In genomic region chr4:65178146-65178545, GRCm38 (mm10) we compare ENCODE assay signal across 23 mouse cellular contexts.
"Had no signal": no experiment of that assay in that cellular context is flagged by ENCODE, and none has a peak within 500 bp of the region (broad histone marks: within the 10 kb centered on the region; RNA-seq: fewer than 3 reads in every experiment).

No protein-coding gene starts in this region.

- H3K4me1 ChIP-seq: limb, embryonic 15.5 days; midbrain, embryonic 15.5 days; neural tube, embryonic 12.5 days; neural tube, embryonic 15.5 days had no signal

- DNase-seq: kidney, adult 2 months; kidney, postnatal 25 days; left cerebral cortex, postnatal 4 days; liver, postnatal 0 days; lung, postnatal 14 days; lung, postnatal 4 days; right cerebral cortex, adult 18-20 months; right cerebral cortex, postnatal 14 days; right cerebral cortex, postnatal 4 days; thymus, adult 2 months; thymus, postnatal 14 days; thymus, postnatal 4 days had no signal

- H3K27me3 ChIP-seq: limb, embryonic 15.5 days; midbrain, embryonic 12.5 days; midbrain, embryonic 15.5 days; neural tube, embryonic 12.5 days; neural tube, embryonic 15.5 days had no signal

- H3K9ac ChIP-seq: limb, embryonic 15.5 days; liver, embryonic 14.5 days; liver, postnatal 0 days; midbrain, embryonic 12.5 days; midbrain, embryonic 15.5 days; neural tube, embryonic 12.5 days; neural tube, embryonic 15.5 days had no signal

- ATAC-seq: intestine, postnatal 0 days; liver, postnatal 0 days; midbrain, embryonic 15.5 days had no signal

- H3K4me2 ChIP-seq: limb, embryonic 15.5 days; liver, embryonic 11.5 days; midbrain, embryonic 12.5 days; midbrain, embryonic 15.5 days; neural tube, embryonic 12.5 days; neural tube, embryonic 15.5 days had no signal

- H3K27ac ChIP-seq: kidney, postnatal 0 days; layer of hippocampus, adult 2 months; limb, embryonic 15.5 days; liver, embryonic 14.5 days; midbrain, embryonic 12.5 days; midbrain, embryonic 15.5 days; neural tube, embryonic 12.5 days; neural tube, embryonic 15.5 days; stomach, postnatal 0 days had no signal

- H3K4me3 ChIP-seq: layer of hippocampus, adult 2 months; limb, embryonic 15.5 days; midbrain, embryonic 12.5 days; midbrain, embryonic 15.5 days; neural tube, embryonic 12.5 days; neural tube, embryonic 15.5 days had no signal

- H3K36me3 ChIP-seq: limb, embryonic 15.5 days; midbrain, embryonic 12.5 days; midbrain, embryonic 15.5 days; neural tube, embryonic 12.5 days; neural tube, embryonic 15.5 days had no signal

- H3K9me3 ChIP-seq: limb, embryonic 15.5 days; midbrain, embryonic 12.5 days; midbrain, embryonic 15.5 days; neural tube, embryonic 12.5 days; neural tube, embryonic 15.5 days had no signal
